In genomic region chr11:75980413-75980812, GRCm38 (mm10) we compare ENCODE assay signal across 16 mouse cellular contexts. TPM values are rescaled to one million over a fixed set of nuclear protein-coding genes. Genes with fewer than 3 reads are reported as not detected.
"Had no signal": no experiment of that assay in that cellular context is flagged by ENCODE, and none has a peak within 500 bp of the region (broad histone marks: within the 10 kb centered on the region; RNA-seq: fewer than 3 reads in every experiment).

No protein-coding gene starts in this region.

- H3K9me3 ChIP-seq: limb, embryonic 13.5 days; midbrain, embryonic 13.5 days; neural tube, embryonic 15.5 days had no signal

- H3K9ac ChIP-seq: limb, embryonic 13.5 days; liver, embryonic 14.5 days; midbrain, embryonic 13.5 days; neural tube, embryonic 15.5 days had no signal

- H3K27me3 ChIP-seq: limb, embryonic 13.5 days; midbrain, embryonic 13.5 days; neural tube, embryonic 15.5 days had no signal

- H3K4me2 ChIP-seq: limb, embryonic 13.5 days; midbrain, embryonic 13.5 days; neural tube, embryonic 15.5 days had no signal

- DNase-seq: kidney, adult 11 months; kidney, postnatal 10 days; kidney, postnatal 4 days; left cerebral cortex, postnatal 4 days; lung, adult 18-20 months; lung, postnatal 36 days had no signal

- ATAC-seq: lung, postnatal 0 days; midbrain, embryonic 13.5 days had no signal

- H3K4me3 ChIP-seq: layer of hippocampus, adult 2 months; limb, embryonic 13.5 days; midbrain, embryonic 13.5 days; neural tube, embryonic 15.5 days had no signal

- H3K27ac ChIP-seq: layer of hippocampus, adult 2 months; limb, embryonic 13.5 days; liver, embryonic 14.5 days; midbrain, embryonic 13.5 days; neural tube, embryonic 15.5 days; stomach, postnatal 0 days had no signal

- H3K36me3 ChIP-seq: limb, embryonic 13.5 days; midbrain, embryonic 13.5 days; neural tube, embryonic 15.5 days had no signal

- H3K4me1 ChIP-seq: limb, embryonic 13.5 days; midbrain, embryonic 13.5 days; neural tube, embryonic 15.5 days had no signal

RNA-seq across cellular contexts. Expression of gene 1700016K19Rik, which starts 19.3 kb away (rescaled TPM):
- total RNA-seq: liver, adult 2 months; megakaryocyte progenitor cell, adult 5-6 weeks had no signal
- polyA plus RNA-seq: liver, embryonic 14.5 days; neural tube, embryonic 11.5 days had no signal
